Mouse (Mus musculus): ENCODE data around the gene Art5.

The Art5 gene

GRCm38 (mm10) chr7:102109171-102109570 is at the start of gene Art5:
Gene Art5 (minus strand): TSS chr7:102109489.
- no peak for DNase-seq

GRCm38 (mm10) chr7:102153691-102154090 is 44.4 kb upstream of the Art5 start:
- DNase-seq = no peak

- DNase-seq = no peak
These were observed 28.6 kb upstream of the Art5 start for GRCm38 (mm10) chr7:102137898-102138297.

GRCm38 (mm10) chr7:102137464-102137863 is 28.2 kb upstream of the Art5 start:
- no peak for DNase-seq

GRCm38 (mm10) chr7:102132395-102132794 is 23.1 kb upstream of the Art5 start:
- DNase-seq = no peak

GRCm38 (mm10) chr7:102120326-102120725 is 11.0 kb upstream of the Art5 start:
- DNase-seq = no peak

GRCm38 (mm10) chr7:102117382-102117781 is 8.1 kb upstream of the Art5 start:
- no peak for DNase-seq

- DNase-seq = no peak
These were observed 7.5 kb upstream of the Art5 start, which contains the start of gene Chrna10 for GRCm38 (mm10) chr7:102116579-102117331. Gene Chrna10 (minus strand): TSS chr7:102116828.

- DNase-seq = no peak
These were observed 4.0 kb upstream of the Art5 start for GRCm38 (mm10) chr7:102113151-102113729.

GRCm38 (mm10) chr7:102109746-102110145 is 457 bp upstream of the Art5 start:
- DNase-seq = no peak

GRCm38 (mm10) chr7:102108206-102108605 is 1.1 kb downstream of the Art5 start:
- no peak for DNase-seq

- DNase-seq = no peak
These were observed 2.6 kb downstream of the Art5 start for GRCm38 (mm10) chr7:102106700-102107141.

GRCm38 (mm10) chr7:102104126-102104525 is 5.2 kb downstream of the Art5 start:
- no peak for DNase-seq

- DNase-seq = no peak
These were observed 5.7 kb downstream of the Art5 start for GRCm38 (mm10) chr7:102103555-102103954.

GRCm38 (mm10) chr7:102102696-102103095 is 6.6 kb downstream of the Art5 start:
- no peak for DNase-seq

- DNase-seq = no peak
These were observed 7.0 kb downstream of the Art5 start for GRCm38 (mm10) chr7:102102241-102102640.

GRCm38 (mm10) chr7:102101487-102101886 is 7.8 kb downstream of the Art5 start, which contains the start of gene Art1:
Gene Art1 (plus strand): TSS chr7:102101743.
- DNase-seq = no peak

- DNase-seq = no peak
These were observed 8.4 kb downstream of the Art5 start for GRCm38 (mm10) chr7:102100868-102101267.

GRCm38 (mm10) chr7:102099760-102100661 is 9.3 kb downstream of the Art5 start:
- no peak for DNase-seq

GRCm38 (mm10) chr7:102087336-102087735 is 22.0 kb downstream of the Art5 start:
- DNase-seq = peak; percentile 25

- no peak for DNase-seq
These were observed 25.1 kb downstream of the Art5 start for GRCm38 (mm10) chr7:102084041-102084696.

- DNase-seq = no peak
These were observed 26.5 kb downstream of the Art5 start, which contains the start of gene Trpc2 for GRCm38 (mm10) chr7:102082816-102083215. Gene Trpc2 (plus strand): TSS chr7:102083116.

GRCm38 (mm10) chr7:102081784-102082183 is 27.5 kb downstream of the Art5 start:
- DNase-seq = no peak

All from right cerebral cortex, postnatal 25 days (tissue).